Mouse (Mus musculus) hindbrain, postnatal 0 days (tissue): ENCODE data around the gene Smarca5. TPM values are rescaled to one million over a fixed set of nuclear protein-coding genes. Genes with fewer than 3 reads are reported as not detected.

Experiments
- ATAC-seq: fragments of 200-750 bp; cut with Nextera tagmentation; 2 replicates; pipeline ENCODE4 v1.8.0; 2017; ENCODE audit warnings: mild to moderate bottlenecking, moderate TSS enrichment, moderate library complexity
- DNase-seq: peaks from one replicate; pipeline ENCODE4 v3.0.0-alpha.2; 2015; ENCODE audit warnings: low spot score
- H3K27ac ChIP-seq: fragments of 300-500 bp; sonication (generic); 2 replicates; pipeline ENCODE4 v1.5.1; 2014; ENCODE audit warnings: mild to moderate bottlenecking
- H3K27me3 ChIP-seq: fragments of 300-500 bp; sonication (generic); 2 replicates; pipeline ENCODE4 v1.6.1; 2014; ENCODE audit warnings: low read length, mixed read lengths; ENCODE audit not compliant: insufficient read depth
- H3K36me3 ChIP-seq: fragments of 300-500 bp; sonication (generic); 2 replicates; pipeline ENCODE4 v1.6.1; 2014; ENCODE audit warnings: low read length, mixed read lengths; ENCODE audit not compliant: insufficient read depth
- H3K4me1 ChIP-seq: fragments of 300-500 bp; sonication (generic); 2 replicates; pipeline ENCODE4 v1.6.1; 2014; ENCODE audit warnings: antibody characterized with exemption, low read length, mixed read lengths; ENCODE audit not compliant: insufficient read depth
- H3K4me2 ChIP-seq: fragments of 300-500 bp; sonication (generic); 2 replicates; pipeline ENCODE4 v1.6.1; 2014; ENCODE audit warnings: low read depth, mild to moderate bottlenecking, low read length, moderate library complexity, mixed read lengths
- H3K4me3 ChIP-seq: fragments of 300-500 bp; sonication (generic); 2 replicates; pipeline ENCODE4 v1.5.1; 2014; ENCODE audit warnings: low read length
- H3K9ac ChIP-seq: fragments of 300-500 bp; sonication (generic); replicated peaks from 2 replicates; pipeline ENCODE4 v1.6.1; 2014; ENCODE audit warnings: mild to moderate bottlenecking, low read length, moderate library complexity, mixed read lengths
- H3K9me3 ChIP-seq: fragments of 300-500 bp; sonication (generic); 2 replicates; pipeline ENCODE4 v1.6.1; 2016; ENCODE audit warnings: low read length, mixed read lengths
- CTCF ChIP-seq: IDR thresholded peaks from 2 replicates; pipeline ENCODE4 v1.5.1; 2016; ENCODE audit warnings: antibody characterized with exemption, control low read depth, low read depth
- WGBS: fragments of 180-500 bp; shearing (Covaris S2); extraction: QIAGEN DNeasy Blood & Tissue Kit; methylation state at CpG from one replicate; pipeline ENCODE4 v1.1.7; 2014; 5-methylcytosine and 5-hydroxymethylcytosine counted together
- polyA plus RNA-seq: library from polyadenylated mRNA; unstranded; fragments of >200 nt; fragmentation: Nextera tagmentation; extraction: Ambion mirVana; gene quantifications from 2 replicates; pipeline ENCODE4 v1.2.1, GENCODE M21; 2015
- total RNA-seq: library from RNA; depleted of rRNA; stranded (reverse); fragments of >200 nt; gene quantifications from 2 replicates; pipeline ENCODE4 v1.2.3, GENCODE M21; 2014; rRNA removed

Gene Smarca5
- total and polyA plus RNA-seq, 2 experiments from 2014 or later = 22.6 to 39.7 TPM

GRCm38 (mm10) chr8:80683756-80684335 lies 55.5 kb downstream of the Smarca5 start:
- H3K27ac ChIP-seq = no peak overlapping the region
- no peaks in the 10 kb centered on the region for H3K4me1 ChIP-seq
- no peak overlapping the region for H3K4me2 ChIP-seq
- no peak overlapping the region for H3K9ac ChIP-seq
- no peak for DNase-seq
- TF ChIP-seq CTCF = no peak
- H3K9me3 ChIP-seq = no peaks in the 10 kb centered on the region
- H3K36me3 ChIP-seq = no peaks in the 10 kb centered on the region
- no peaks in the 10 kb centered on the region for H3K27me3 ChIP-seq
- no peak for ATAC-seq
- no peak overlapping the region for H3K4me3 ChIP-seq
- 81% methylated on average over 5 of the region's 5 CpGs for WGBS

- WGBS = 78% methylated on average over 5 of the region's 5 CpGs
- Histone ChIP-seq H3K4me3 (no peak overlapping the region), H3K4me1 (no peaks in the 10 kb centered on the region), H3K27me3 (no peaks in the 10 kb centered on the region), H3K9me3 (no peaks in the 10 kb centered on the region), H3K36me3 (no peaks in the 10 kb centered on the region), H3K27ac (no peak overlapping the region), H3K4me2 (no peak overlapping the region), H3K9ac (no peak overlapping the region)
- no peak for ATAC-seq
- no peak for TF ChIP-seq CTCF
- no peak for DNase-seq
These were observed 56.7 kb downstream of the Smarca5 start for GRCm38 (mm10) chr8:80682594-80682993.

- ATAC-seq = no peak
- 76% methylated on average over 17 of the region's 17 CpGs for WGBS
- no peak for TF ChIP-seq CTCF
- Histone ChIP-seq H3K4me2 (no peak overlapping the region), H3K36me3 (no peaks in the 10 kb centered on the region), H3K9me3 (no peaks in the 10 kb centered on the region), H3K4me3 (no peak overlapping the region), H3K27ac (no peak overlapping the region), H3K4me1 (no peaks in the 10 kb centered on the region), H3K27me3 (no peaks in the 10 kb centered on the region), H3K9ac (no peak overlapping the region)
- DNase-seq = no peak
These were observed 69.9 kb downstream of the Smarca5 start for GRCm38 (mm10) chr8:80669277-80669901.

- H3K9me3 ChIP-seq = no peaks in the 10 kb centered on the region
- no peak for TF ChIP-seq CTCF
- H3K4me2 ChIP-seq = no peak overlapping the region
- WGBS = 81% methylated on average over 3 of the region's 3 CpGs
- no peaks in the 10 kb centered on the region for H3K27me3 ChIP-seq
- DNase-seq = no peak
- no peaks in the 10 kb centered on the region for H3K36me3 ChIP-seq
- no peak overlapping the region for H3K9ac ChIP-seq
- no peak overlapping the region for H3K4me3 ChIP-seq
- H3K27ac ChIP-seq = no peak overlapping the region
- ATAC-seq = no peak
- no peaks in the 10 kb centered on the region for H3K4me1 ChIP-seq
These were observed 75.8 kb downstream of the Smarca5 start for GRCm38 (mm10) chr8:80663476-80663875.

GRCm38 (mm10) chr8:80661055-80661454 lies 78.2 kb downstream of the Smarca5 start:
- Histone ChIP-seq H3K9ac (no peak overlapping the region), H3K4me1 (no peaks in the 10 kb centered on the region), H3K27me3 (no peaks in the 10 kb centered on the region), H3K27ac (no peak overlapping the region), H3K4me3 (no peak overlapping the region), H3K4me2 (no peak overlapping the region), H3K36me3 (no peaks in the 10 kb centered on the region), H3K9me3 (no peaks in the 10 kb centered on the region)
- no peak for DNase-seq
- WGBS = 89% methylated on average over 4 of the region's 4 CpGs
- no peak for TF ChIP-seq CTCF
- ATAC-seq = no peak

- Histone ChIP-seq H3K4me2 (no peak overlapping the region), H3K27ac (no peak overlapping the region), H3K9me3 (no peaks in the 10 kb centered on the region), H3K4me1 (no peaks in the 10 kb centered on the region), H3K27me3 (no peaks in the 10 kb centered on the region), H3K4me3 (no peak overlapping the region), H3K36me3 (no peaks in the 10 kb centered on the region), H3K9ac (no peak overlapping the region)
- 39% methylated on average over 4 of the region's 4 CpGs for WGBS
- ATAC-seq (no peak), DNase-seq (no peak)
- TF ChIP-seq CTCF = no peak
These were observed 81.7 kb downstream of the Smarca5 start for GRCm38 (mm10) chr8:80657639-80658038.

Other genes starting within 250 kb of the Smarca5 start
- gene Gypa, start 245.7 kb downstream of the Smarca5 start, total RNA-seq = 0.32 and 1.3 TPM in 2 replicates
- gene Gypa, start 245.7 kb downstream of the Smarca5 start, polyA plus RNA-seq = 0.34 and 0.43 TPM in 2 replicates
- 0.29 and 0.58 TPM in 2 replicates for gene Frem3, start 128.4 kb downstream of the Smarca5 start, total RNA-seq
- 0.16 and 0.25 TPM in 2 replicates for gene Frem3, start 128.4 kb downstream of the Smarca5 start, polyA plus RNA-seq
- 32.1 and 32.7 TPM in 2 replicates for gene Gab1, start 141.0 kb upstream of the Smarca5 start, total RNA-seq
- 14.0 TPM in 2 replicates for gene Gab1, start 141.0 kb upstream of the Smarca5 start, polyA plus RNA-seq